Mouse (Mus musculus): ENCODE measurements around the gene Barx2.

DNA sequence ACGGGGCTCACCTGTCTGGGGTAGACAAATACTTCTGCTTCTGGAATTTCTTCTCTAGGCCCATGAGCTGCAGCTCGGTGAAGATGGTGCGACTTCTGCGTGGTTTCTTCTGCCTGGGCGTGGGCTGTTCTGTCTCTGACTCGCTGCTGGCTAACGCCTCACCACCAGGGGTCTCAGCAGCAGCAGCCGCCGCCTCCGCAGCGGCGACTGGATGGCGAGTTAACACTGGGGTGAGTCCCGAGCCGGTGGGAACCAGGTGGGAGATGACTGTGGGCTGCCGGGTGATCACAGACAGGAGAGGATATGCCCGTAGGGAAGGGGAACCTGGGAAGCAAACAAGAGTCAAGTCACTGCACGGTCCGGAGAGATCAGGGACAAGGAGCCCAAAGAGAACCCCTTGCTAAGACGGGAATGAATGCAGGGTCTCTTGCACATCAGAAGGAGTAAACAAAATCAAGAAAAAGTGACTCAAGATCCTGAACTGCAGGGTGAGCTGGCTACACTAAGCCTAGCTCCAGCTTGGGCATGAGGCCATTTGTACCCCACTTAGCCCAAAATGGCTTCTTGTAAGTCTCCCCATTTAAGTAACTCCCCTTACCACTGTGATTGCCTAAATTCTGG is 54.4 kb downstream of the Barx2 start:
- no peak for TF ChIP-seq CTCF (IDR thresholded peaks at IDR 0.05; ENCODE audit: extremely low read depth, insufficient read depth, insufficient read length, insufficient replicate concordance)
- no peak for TF ChIP-seq POLR2A (IDR thresholded peaks at IDR 0.05; ENCODE audit: low read depth, low read length)

All from spleen, adult 2 months (tissue).